Mouse (Mus musculus) right cerebral cortex, adult 2 months (tissue): Measurements from ENCODE around the gene Ergic3.

Experiments used
- DNase-seq, 2 experiments: peaks; one replicate each; pipeline ENCODE4 v3.0.0; 2021 to 2022; ENCODE audit warnings: low spot score in 2 of 2

Gene Ergic3

GRCm38 (mm10) chr2:156066126-156066525 is 58.3 kb downstream of the Ergic3 start:
- DNase-seq: no peak
